Mouse (Mus musculus) c-Kit-negative CD71-positive TER-119-positive erythroid progenitor cells, embryonic 14.5 days (primary cell): Measurements from ENCODE around the gene Gria4.
"Not testable (repeated sequence)": the region's sequence is repeated elsewhere in the genome, so short reads cannot be mapped to it uniquely, and the experiment has no call there.

Experiments
- DNase-seq: peaks from one replicate; pipeline ENCODE4 v3.0.0-alpha.2; 2013; ENCODE audit warnings: low read depth, low spot score

The Gria4 gene

DNA sequence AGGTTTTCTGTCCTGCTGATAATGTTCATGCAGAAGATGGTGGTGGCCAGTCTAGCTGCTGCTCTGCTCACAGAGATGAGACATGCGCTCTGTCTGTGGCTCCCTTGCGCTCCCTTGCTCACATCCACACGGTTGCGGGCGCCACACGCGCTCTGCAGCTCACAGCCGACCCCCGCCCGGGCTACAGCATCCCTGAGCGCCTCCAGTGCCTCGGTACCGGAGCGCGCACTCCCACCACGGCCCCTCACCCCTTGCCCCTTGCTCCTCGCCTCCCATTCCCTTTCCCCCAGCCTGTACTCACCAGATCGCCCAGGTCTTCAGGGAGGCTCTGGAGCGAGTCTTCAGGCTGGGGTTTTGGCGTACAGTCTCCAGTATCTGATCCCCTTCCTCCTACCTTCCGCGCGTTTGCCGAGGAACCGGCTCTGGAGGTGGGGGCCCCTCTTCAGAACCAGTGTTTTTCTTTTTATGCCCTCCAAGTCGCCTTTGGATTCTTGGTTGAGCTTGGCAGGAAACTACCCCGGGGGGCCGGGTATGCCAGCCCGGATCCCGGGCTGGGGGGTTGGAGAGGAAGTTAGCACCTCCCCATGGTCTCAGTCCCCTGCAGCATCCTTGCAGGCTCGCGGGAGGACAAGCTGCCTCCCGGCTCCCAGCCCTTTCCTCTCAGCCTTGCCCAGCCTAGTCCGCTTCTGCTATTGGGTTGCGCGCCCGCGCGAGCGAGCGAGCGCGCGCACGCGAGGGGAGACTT is at the start of gene Gria4:
Gene Gria4, minus strand, starts transcription at position 691 of the 745 bp plus-strand sequence.
- DNase-seq: no peak

- not testable (repeated sequence) for DNase-seq
Observed at GRCm38 (mm10) chr9:4810941-4811340, 14.9 kb upstream of the Gria4 start.

DNA sequence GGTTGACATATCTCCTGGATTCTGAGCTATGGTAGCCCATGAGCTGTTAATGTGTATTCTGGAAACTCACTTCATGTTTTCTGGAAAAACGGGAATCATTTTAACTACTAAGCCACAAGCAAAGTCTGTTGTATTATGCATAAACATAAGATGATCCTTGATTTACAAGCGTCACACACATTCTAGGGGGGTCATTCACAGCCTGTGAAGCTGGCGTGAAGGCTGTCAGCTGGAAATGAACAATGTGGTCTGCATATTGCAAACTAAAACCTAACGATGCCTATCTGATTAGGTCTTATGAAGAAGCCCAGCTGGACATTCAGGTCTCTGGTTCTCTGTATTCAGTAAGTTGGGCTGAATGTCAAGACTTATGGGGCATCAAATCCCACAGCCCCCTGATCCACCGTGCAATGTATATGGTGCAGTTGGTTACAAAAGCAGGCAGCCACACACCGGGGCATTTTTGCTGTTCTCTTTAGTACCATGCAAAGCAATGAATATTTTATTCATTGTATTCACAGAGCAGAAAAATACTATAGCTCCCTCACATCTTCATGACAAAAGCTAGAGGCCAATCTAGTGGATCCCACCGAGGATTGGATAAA is 7.2 kb upstream of the Gria4 start:
- DNase-seq: no peak

DNA sequence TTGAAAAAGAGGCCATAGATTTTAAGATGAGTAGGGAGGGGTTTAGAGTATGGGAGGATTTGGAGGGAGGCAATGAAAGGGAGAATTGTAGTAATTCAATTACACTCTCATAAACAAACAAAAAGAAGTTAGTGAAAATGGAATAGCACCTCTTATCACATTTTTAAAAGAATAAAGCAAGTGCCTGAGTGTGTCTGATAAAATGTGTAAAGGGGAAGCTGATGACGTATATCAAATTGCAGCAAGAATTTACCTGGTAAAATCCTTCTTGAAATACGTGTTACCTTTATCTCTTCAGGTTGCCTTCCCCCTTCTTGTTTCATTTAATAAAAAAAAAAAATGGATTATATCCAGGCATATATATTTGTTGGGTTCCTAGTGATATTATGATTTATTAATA is 1.4 kb upstream of the Gria4 start:
- no peak for DNase-seq

DNA sequence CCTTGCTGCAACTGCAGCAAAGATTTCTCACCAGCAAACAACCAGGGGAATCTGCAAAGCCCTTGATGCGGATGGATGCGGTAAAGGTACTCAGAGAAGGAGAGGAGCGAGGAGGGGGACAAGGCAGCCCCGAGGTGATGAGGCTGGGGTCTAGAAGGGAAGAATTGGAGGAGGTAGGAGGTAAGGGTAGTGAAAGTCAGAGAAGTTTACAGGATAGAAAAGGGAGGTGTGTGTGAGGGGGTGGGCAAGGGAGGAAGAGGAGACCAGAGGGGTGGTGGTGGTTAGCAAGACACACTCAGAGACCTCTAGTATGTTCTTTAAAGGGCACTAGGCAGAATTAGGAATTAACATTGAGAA is 233 bp upstream of the Gria4 start:
- no peak for DNase-seq

DNA sequence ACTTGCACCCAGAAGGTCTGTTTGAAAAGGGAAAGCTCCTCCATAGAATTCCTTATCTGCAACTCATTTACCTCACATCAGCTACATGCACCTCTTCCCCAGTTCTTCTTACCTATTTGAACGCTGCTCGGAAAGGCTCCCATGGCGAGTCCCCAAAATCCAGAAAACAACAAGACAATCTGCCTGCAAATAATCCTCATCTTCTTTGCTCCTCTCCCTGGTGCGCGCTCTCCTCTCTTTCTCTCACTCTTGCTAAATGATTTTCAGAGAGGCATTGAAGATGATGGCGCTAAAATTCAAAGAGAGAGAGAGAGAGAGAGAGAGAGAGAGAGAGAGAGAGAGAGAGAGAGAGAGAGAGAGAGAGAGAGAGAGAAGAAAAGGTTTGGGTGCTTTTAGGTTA is 959 bp downstream of the Gria4 start:
- DNase-seq: no peak

DNA sequence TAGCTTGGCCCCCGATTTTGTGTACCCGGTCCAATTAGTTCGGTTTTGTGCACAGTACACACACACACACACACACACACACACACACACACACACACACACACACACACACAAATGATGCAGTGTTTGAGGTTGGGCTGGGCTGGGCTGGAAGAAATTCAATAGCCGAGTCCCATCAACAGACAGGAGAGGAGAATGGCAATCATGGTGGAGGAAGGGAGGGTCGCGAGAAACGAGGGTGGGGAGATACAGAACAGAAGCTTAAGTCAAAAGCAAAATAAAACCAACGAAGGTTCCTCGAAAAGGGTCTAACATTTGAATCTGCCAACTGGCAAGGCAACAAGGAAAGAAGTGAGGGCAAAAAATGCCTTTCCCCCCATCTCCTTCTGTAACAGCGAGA is 1.6 kb downstream of the Gria4 start:
- DNase-seq: no peak

DNA sequence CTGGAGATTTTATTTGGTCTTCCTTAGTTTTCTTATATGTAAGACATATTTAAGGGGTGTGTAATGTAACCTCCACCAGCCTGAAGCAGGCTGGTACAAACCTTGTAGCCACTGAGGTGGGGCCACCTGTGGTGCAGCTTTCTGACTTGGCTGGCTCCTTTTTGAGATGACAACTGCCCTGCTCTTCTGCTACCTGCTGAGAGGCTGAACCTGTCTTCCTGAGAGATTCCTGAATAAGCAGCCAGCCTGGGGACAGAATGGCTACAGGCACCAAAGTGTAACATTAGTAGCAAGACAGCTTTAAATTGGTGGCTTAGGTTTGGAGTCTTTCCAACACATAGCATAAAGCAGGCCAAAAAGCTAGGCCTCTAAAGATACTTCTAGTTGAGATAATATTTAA is 46.6 kb downstream of the Gria4 start:
- DNase-seq: not testable (repeated sequence)

DNA sequence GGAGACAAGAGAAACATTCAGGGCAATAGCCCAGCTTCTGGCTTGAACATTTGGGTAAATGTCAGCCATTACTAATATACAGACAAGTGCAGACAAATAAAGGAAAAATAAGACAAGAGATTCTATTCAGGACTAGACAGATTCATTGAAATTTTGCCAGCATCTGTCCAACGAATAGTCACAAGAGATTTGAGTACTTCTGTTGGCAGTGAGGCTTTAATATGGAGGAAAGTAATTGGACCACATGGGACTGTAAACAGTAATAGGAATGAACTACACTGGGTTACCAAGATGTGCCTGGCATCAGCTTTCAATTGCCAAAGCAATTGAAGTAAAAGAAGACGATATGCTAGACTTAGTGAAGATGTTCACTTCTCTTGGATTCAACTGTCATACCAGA is 81.9 kb downstream of the Gria4 start:
- DNase-seq: no peak

GRCm38 (mm10) chr9:4712367-4712766 is 83.7 kb downstream of the Gria4 start:
- DNase-seq: no peak

GRCm38 (mm10) chr9:4687149-4687548 is 108.9 kb downstream of the Gria4 start:
- no peak for DNase-seq

- DNase-seq: no peak
Observed at GRCm38 (mm10) chr9:4680244-4680643, 115.8 kb downstream of the Gria4 start.

- DNase-seq: no peak
Observed at GRCm38 (mm10) chr9:4679099-4679498, 116.9 kb downstream of the Gria4 start.

GRCm38 (mm10) chr9:4665691-4666090 is 130.3 kb downstream of the Gria4 start:
- DNase-seq: no peak

GRCm38 (mm10) chr9:4662421-4662820 is 133.6 kb downstream of the Gria4 start:
- no peak for DNase-seq

DNA sequence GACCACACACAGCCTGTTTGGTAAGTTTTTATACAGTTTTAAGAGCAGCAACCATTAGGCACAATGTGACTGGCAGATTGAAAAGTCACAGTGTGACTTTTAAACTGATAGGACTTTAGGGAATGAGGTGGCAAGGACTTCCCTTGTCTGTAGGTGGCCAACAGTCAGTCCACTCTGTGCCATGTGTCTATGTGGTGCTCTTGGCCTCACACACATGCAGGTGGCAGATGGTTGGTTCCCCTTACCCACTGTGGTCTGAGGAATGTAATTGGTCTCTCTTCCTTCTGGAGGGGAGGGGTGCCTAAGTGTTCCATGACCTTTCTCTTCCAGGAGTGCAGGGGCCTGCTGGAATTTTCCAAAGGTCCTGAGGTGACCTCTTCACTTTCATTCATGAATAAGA is 137.1 kb downstream of the Gria4 start:
- no peak for DNase-seq

DNA sequence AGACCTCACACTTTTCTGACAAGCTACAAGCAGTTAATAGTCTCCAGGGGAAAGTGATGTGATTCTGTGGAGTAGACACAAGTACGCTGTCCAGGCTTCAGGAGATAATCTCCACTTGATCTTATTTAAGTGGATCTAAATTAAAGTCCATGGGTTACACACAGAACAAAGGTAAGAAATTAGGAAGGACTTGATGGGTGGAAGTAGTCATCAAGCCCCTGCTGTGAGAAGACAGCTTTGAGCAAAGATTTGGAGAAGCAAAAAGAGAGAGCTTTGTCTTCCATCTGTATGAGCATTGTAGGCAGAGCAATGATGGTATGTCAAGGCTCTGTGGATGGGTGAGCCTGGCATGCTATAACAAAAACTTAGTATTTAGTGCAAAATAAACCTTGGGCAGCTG is 141.7 kb downstream of the Gria4 start:
- DNase-seq: no peak

- DNase-seq: no peak
Observed at GRCm38 (mm10) chr9:4639192-4639900, 156.7 kb downstream of the Gria4 start.

DNA sequence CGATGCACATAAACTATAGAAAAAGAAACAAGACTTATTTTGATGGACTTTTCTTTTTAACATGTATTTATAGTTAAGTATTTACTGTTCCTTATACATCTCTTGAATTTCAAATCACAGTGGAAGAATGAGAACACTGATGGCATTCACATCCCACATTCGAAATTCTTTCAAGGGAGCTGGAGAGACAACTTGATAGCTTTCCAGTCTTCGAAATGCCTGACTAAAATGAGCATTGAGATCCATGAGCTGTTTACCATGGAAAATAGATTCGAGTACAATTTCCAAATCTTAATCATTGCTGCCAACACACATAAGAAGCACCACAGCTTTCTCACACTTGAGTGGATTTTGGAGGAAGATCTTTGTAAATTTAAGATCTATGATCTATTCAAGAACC is 164.1 kb downstream of the Gria4 start:
- no peak for DNase-seq

- no peak for DNase-seq
Observed at GRCm38 (mm10) chr9:4615286-4615685, 180.7 kb downstream of the Gria4 start.

GRCm38 (mm10) chr9:4605354-4605753 is 190.7 kb downstream of the Gria4 start:
- DNase-seq: no peak

DNA sequence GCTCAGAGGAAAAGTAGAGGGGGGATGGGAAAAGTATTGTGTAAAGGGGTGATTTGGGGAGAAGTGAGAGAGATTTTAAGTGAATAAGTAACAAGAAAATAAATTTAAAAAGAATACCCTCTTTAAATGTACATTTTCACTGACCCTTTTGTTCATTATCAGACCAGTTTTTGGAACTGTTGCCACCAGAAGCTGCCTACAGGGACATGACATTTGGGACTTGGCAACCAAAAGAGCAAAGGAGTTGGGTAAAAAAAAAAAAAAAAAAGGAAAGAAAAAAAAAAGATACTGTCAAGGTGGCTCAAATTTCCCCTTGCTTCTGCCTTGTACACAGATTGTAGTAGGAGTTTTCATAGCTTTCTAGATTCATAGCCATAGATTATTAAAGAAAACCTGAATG is 191.8 kb downstream of the Gria4 start:
- DNase-seq: no peak

- no peak for DNase-seq
Observed at GRCm38 (mm10) chr9:4601788-4602187, 194.2 kb downstream of the Gria4 start.
